Mouse (Mus musculus) stomach, postnatal 0 days (tissue): Measurements from ENCODE around the gene Igtp. TPM values are rescaled to one million over a fixed set of nuclear protein-coding genes. Genes with fewer than 3 reads are reported as not detected.

Experiments
- ATAC-seq: fragments of 200-750 bp; cut with Nextera tagmentation; 2 replicates; pipeline ENCODE4 v1.8.0; 2017; ENCODE audit not compliant: low FRiP score, low TSS enrichment
- DNase-seq: peaks from one replicate; pipeline ENCODE4 v3.0.0-alpha.2; 2016; ENCODE audit warnings: low spot score
- H3K27ac ChIP-seq: fragments of 300-500 bp; sonication (generic); replicated peaks from 2 replicates; pipeline ENCODE4 v1.5.1; 2014; ENCODE audit warnings: mild to moderate bottlenecking, control low read depth
- H3K27me3 ChIP-seq: fragments of 300-500 bp; sonication (generic); 2 replicates; pipeline ENCODE4 v1.6.1; 2014; ENCODE audit warnings: low read length; ENCODE audit not compliant: control insufficient read depth, insufficient read depth
- H3K36me3 ChIP-seq: fragments of 300-500 bp; sonication (generic); 2 replicates; pipeline ENCODE4 v1.6.1; 2014; ENCODE audit warnings: low read length, mixed read lengths; ENCODE audit not compliant: control insufficient read depth, insufficient read depth
- H3K4me1 ChIP-seq: fragments of 300-500 bp; sonication (generic); replicated peaks from 2 replicates; pipeline ENCODE4 v1.6.1; 2014; ENCODE audit warnings: antibody characterized with exemption; ENCODE audit not compliant: control insufficient read depth, insufficient read depth
- H3K4me2 ChIP-seq: fragments of 300-500 bp; sonication (generic); replicated peaks from 2 replicates; pipeline ENCODE4 v1.6.1; 2014; ENCODE audit warnings: low read depth, mild to moderate bottlenecking, control low read depth, moderate library complexity
- H3K4me3 ChIP-seq: fragments of 300-500 bp; sonication (generic); 2 replicates; pipeline ENCODE4 v1.5.1; 2014; ENCODE audit warnings: low read depth, low read length, control low read depth
- H3K9ac ChIP-seq: fragments of 300-500 bp; sonication (generic); 2 replicates; pipeline ENCODE4 v1.6.1; 2014; ENCODE audit warnings: mild to moderate bottlenecking, low read length, control low read depth, mixed read lengths
- H3K9me3 ChIP-seq: fragments of 300-500 bp; sonication (generic); 2 replicates; pipeline ENCODE4 v1.6.1; 2016; ENCODE audit warnings: low read length; ENCODE audit not compliant: control insufficient read depth
- CTCF ChIP-seq: IDR thresholded peaks from 2 replicates; pipeline ENCODE4 v1.5.1; 2016; ENCODE audit warnings: antibody characterized with exemption, low read depth, mild to moderate bottlenecking, moderate library complexity
- EP300 ChIP-seq: optimal IDR thresholded peaks from 2 replicates; pipeline ENCODE3; 2016; ENCODE audit warnings: antibody characterized with exemption
- WGBS: fragments of 180-500 bp; shearing (Covaris S2); extraction: QIAGEN DNeasy Blood & Tissue Kit; methylation state at CpG from one replicate; pipeline ENCODE4 v1.1.7; 2014; 5-methylcytosine and 5-hydroxymethylcytosine counted together
- polyA plus RNA-seq: library from polyadenylated mRNA; unstranded; fragments of >200 nt; fragmentation: Nextera tagmentation; extraction: Ambion mirVana; gene quantifications from 2 replicates; pipeline ENCODE4 v1.2.1, GENCODE M21; 2015

Gene Igtp
- polyA plus RNA-seq, 1 experiment from 2014 or later: 4.1 TPM

DNA sequence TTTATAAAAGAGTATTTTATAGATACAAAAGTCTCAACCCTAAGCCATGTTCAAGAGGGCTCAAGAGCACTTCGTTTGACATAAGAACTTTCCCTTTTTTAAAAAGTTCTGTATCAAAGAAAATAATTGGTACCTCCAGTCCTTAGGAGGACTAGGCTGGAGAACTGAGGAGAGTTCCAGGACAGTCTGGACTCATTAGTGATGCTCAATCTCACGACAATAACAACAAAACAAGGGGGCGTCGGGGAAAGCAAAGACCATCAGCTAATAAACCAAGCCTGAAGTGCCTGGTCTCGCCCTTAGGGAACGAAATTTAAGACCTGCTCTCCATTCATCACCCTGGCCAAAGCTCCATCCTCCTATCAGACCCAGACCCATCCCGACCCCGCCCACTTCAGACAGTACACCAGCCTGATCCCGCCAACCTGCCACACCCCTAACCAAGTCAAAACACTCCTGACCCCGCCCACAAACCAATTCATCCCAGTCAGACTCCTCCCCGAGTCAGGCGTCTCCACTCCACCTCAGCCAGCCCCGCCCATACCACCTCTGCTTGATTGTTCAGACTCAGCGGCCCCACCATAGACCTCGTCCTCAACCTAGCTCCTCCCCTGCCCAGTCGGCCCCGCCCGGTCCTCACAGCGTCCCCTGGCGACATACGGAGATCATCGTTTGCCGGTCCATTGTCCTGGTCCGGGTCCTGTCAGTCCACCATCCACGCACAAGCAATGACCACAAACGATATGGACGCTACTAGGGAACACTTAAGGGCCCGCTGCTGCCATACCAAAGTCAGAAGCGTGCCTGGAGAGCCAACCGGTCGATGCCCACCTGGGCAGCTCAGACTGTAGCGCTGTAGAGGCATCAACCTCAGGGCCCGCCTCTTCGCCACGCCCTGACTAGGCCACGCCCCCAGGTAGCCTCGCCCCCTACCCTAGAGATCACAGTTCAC is 39.8 kb downstream of the Igtp start:
- H3K9me3 ChIP-seq: no peaks in the 10 kb centered on the region
- peak overlapping the region; percentile 36 for H3K4me3 ChIP-seq
- H3K27ac ChIP-seq: no peak overlapping the region
- no peaks in the 10 kb centered on the region for H3K27me3 ChIP-seq
- TF ChIP-seq EP300 (no peak), CTCF (peak; percentile 66)
- H3K4me1 ChIP-seq: peaks cover 3% of the 10 kb centered on the region; the same call in 1 of the 2 replicates
- ATAC-seq: peak; percentile 97
- peak; percentile 88 for DNase-seq
- H3K4me2 ChIP-seq: peak overlapping the region; percentile 62
- WGBS: 3% methylated on average over 37 of the region's 37 CpGs
- H3K9ac ChIP-seq: no peak overlapping the region
- H3K36me3 ChIP-seq: no peaks in the 10 kb centered on the region

DNA sequence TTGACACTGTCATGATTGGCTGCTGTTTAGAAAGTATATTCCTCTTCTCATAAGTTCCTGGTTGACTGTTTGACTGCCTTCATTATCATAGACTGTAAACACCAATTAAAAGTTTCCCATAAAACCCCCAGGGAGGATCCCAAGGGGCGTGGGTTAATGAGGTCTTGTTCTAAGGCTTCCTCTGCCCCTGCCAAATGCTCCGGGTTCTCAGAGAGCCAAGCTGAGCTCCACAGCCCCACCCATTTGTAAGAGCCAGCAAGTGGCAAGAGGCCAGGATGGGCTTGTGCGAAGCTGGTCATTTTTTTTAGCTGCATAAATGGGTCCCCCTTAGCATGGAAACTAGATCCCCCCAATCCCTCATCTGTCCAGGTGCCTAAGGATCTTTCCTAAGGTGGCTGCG is 47.9 kb downstream of the Igtp start:
- Histone ChIP-seq H3K9ac (no peak overlapping the region), H3K27ac (no peak overlapping the region), H3K9me3 (no peaks in the 10 kb centered on the region), H3K4me1 (0 out of 2 replicates have a peak, but pooled peaks cover 3% of the 10 kb centered on the region), H3K27me3 (no peaks in the 10 kb centered on the region), H3K36me3 (no peaks in the 10 kb centered on the region), H3K4me3 (no peak overlapping the region), H3K4me2 (no peak overlapping the region)
- peak; percentile 33 for DNase-seq
- 37% methylated on average over 4 of the region's 4 CpGs for WGBS
- ATAC-seq: no peak
- no peak for TF ChIP-seq CTCF
- no peak for TF ChIP-seq EP300

DNA sequence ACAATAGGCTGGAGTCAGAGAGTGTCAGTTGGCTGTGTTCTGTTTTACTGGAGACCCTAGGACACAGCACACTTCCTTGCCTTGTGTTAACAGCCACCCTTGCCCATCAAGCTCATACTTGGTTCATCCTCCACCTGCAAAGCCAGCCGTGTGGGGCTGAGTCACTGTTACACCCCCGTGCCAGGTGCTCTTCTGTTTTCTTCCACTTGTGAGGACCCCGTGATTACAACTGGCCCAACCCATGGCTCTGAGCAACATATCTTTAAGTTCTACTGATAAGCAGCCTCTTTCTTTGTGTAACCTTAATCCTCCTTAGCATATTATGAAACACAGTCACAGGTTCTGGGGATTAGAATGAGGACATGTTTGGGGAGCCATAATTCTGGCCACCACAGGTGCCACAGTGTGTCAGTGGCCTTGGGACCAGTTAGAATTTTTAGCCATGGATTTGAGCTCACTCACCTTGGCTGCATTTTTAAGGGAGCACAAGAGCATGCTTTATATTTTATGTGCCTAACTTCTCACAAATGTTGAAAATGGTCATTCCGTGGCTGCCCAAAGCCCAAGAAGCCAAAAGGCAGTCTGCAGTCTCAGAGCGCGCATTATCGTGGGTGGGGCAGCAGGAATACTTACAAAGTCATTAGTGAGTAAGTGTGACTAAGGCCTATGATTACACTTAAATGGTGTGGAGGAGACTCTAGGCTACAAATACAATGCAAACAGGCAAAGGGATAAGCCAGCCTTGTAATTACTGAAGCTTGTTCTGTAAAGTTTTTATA is 50.0 kb downstream of the Igtp start:
- DNase-seq (peak; percentile 57), ATAC-seq (peak; percentile 83)
- H3K4me1 ChIP-seq: 0 out of 2 replicates have a peak, but pooled peaks cover 3% of the 10 kb centered on the region
- no peak overlapping the region for H3K9ac ChIP-seq
- no peak overlapping the region for H3K4me2 ChIP-seq
- H3K4me3 ChIP-seq: no peak overlapping the region
- no peak for TF ChIP-seq EP300
- TF ChIP-seq CTCF: no peak
- 48% methylated on average over 7 of the region's 7 CpGs for WGBS
- H3K9me3 ChIP-seq: no peaks in the 10 kb centered on the region
- H3K27ac ChIP-seq: no peak overlapping the region
- H3K36me3 ChIP-seq: no peaks in the 10 kb centered on the region
- no peaks in the 10 kb centered on the region for H3K27me3 ChIP-seq

DNA sequence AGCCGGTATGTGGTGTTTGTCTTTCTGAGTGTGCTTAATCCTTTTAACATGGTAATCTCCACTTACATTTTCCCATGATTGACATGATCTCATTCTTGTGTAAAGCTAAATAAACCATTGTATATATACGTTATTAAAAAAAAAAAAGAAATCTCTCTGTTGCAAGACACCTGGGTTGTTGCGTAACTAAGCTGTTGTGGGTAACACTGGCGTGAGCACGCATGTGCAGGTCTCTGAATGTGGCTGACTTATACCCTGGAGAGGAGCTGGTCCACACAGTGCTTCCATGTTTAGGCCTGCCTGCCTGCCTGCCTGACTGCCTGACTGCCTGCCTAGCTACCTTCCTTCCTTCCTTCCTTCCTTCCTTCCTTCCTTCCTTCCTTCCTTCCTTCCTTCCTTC is 51.2 kb downstream of the Igtp start:
- Histone ChIP-seq H3K4me3 (no peak overlapping the region), H3K27ac (no peak overlapping the region), H3K4me2 (no peak overlapping the region), H3K9ac (no peak overlapping the region), H3K4me1 (0 out of 2 replicates have a peak, but pooled peaks cover 3% of the 10 kb centered on the region), H3K36me3 (no peaks in the 10 kb centered on the region), H3K9me3 (no peaks in the 10 kb centered on the region), H3K27me3 (no peaks in the 10 kb centered on the region)
- DNase-seq (peak; percentile 55), ATAC-seq (peak; percentile 90)
- 35% methylated on average over 5 of the region's 5 CpGs for WGBS
- no peak for TF ChIP-seq CTCF
- TF ChIP-seq EP300: no peak

DNA sequence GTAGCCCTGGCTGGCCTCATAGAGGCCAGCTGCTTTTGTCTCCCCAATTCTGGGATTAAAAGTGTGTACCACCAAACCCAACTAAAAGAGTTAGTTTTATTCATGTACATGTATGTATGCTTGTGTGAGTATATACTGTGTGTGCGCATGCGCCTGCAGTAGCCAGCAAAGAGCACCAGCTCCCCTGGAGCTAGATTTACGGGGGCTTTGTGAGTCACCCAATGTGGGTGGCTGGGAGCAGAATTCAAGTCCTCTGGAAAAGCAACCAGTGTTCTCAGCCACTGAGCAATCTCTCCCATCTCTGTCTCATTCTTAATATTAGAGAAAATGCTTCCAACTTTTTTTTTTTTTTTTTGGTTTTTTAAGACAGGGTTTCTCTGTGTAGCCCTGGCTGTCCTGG is 55.1 kb downstream of the Igtp start:
- no peak overlapping the region for H3K4me2 ChIP-seq
- 89% methylated on average over 3 of the region's 3 CpGs for WGBS
- no peak for TF ChIP-seq EP300
- TF ChIP-seq CTCF: no peak
- H3K36me3 ChIP-seq: no peaks in the 10 kb centered on the region
- DNase-seq (no peak), ATAC-seq (no peak)
- no peaks in the 10 kb centered on the region for H3K27me3 ChIP-seq
- H3K27ac ChIP-seq: no peak overlapping the region
- no peaks in the 10 kb centered on the region for H3K9me3 ChIP-seq
- no peak overlapping the region for H3K9ac ChIP-seq
- no peaks in the 10 kb centered on the region for H3K4me1 ChIP-seq
- H3K4me3 ChIP-seq: no peak overlapping the region

Other genes starting within 250 kb of the Igtp start
- gene Larp1, start 190.5 kb upstream of the Igtp start, polyA plus RNA-seq: 11.6 and 12.8 TPM in 2 replicates
- gene Gm12248, start 106.4 kb upstream of the Igtp start, polyA plus RNA-seq: not detected in 2 replicates
- gene Cnot8, start 95.4 kb upstream of the Igtp start, polyA plus RNA-seq: 41.4 and 42.9 TPM in 2 replicates
- gene Gemin5, start 31.0 kb upstream of the Igtp start, polyA plus RNA-seq: 4.4 and 4.9 TPM in 2 replicates
- gene Mrpl22, start 27.9 kb upstream of the Igtp start, polyA plus RNA-seq: 96.3 and 98.6 TPM in 2 replicates
- 3.8 and 3.9 TPM in 2 replicates for gene Irgm2, start 62 bp downstream of the Igtp start, polyA plus RNA-seq
- 0.49 and 0.50 TPM in 2 replicates for gene 4930438A08Rik, start 75.2 kb downstream of the Igtp start, polyA plus RNA-seq
- 13.7 and 14.8 TPM in 2 replicates for gene Zfp692, start 107.5 kb downstream of the Igtp start, polyA plus RNA-seq
- 76.0 and 78.4 TPM in 2 replicates for gene Zfp672, start 130.8 kb downstream of the Igtp start, polyA plus RNA-seq
- 33.6 and 34.1 TPM in 2 replicates for gene Sh3bp5l, start 131.2 kb downstream of the Igtp start, polyA plus RNA-seq
- gene Lypd8, start 179.5 kb downstream of the Igtp start, polyA plus RNA-seq: 1,014 and 1,152 TPM in 2 replicates
- 1.6 and 3.3 TPM in 2 replicates for gene 1810065E05Rik, start 221.6 kb downstream of the Igtp start, polyA plus RNA-seq
- not detected in 2 replicates for gene Gm12253, start 233.0 kb downstream of the Igtp start, polyA plus RNA-seq